Mouse (Mus musculus) bone marrow, adult 2 months (tissue): ENCODE measurements around the gene Snhg11. TPM values are rescaled to one million over a fixed set of nuclear protein-coding genes. Genes with fewer than 3 reads are reported as not detected.

Experiments
- H3K27ac ChIP-seq: fragments of 200-500 bp; 2 replicates; pipeline ENCODE4 v1.5.1; 2012; ENCODE audit warnings: low read depth, mild to moderate bottlenecking, control low read depth, inconsistent platforms, low read length; ENCODE audit not compliant: control insufficient read depth, poor library complexity, insufficient read depth
- H3K4me1 ChIP-seq: fragments of 200-500 bp; 2 replicates; pipeline ENCODE4 v1.6.1; 2011; ENCODE audit warnings: low read length; ENCODE audit not compliant: control insufficient read depth, insufficient read depth
- H3K4me3 ChIP-seq: fragments of 200-500 bp; replicated peaks from 2 replicates; pipeline ENCODE3; 2011; ENCODE audit warnings: mild to moderate bottlenecking, low read depth, low read length, control low read depth; ENCODE audit not compliant: control insufficient read depth
- CTCF ChIP-seq: fragments of 200-500 bp; IDR thresholded peaks from 2 replicates; pipeline ENCODE4 v1.5.1; 2011; ENCODE audit warnings: low read length, control low read depth; ENCODE audit not compliant: control insufficient read depth, insufficient read depth
- POLR2A ChIP-seq: fragments of 200-500 bp; IDR thresholded peaks from 2 replicates; pipeline ENCODE4 v1.6.1; 2011; ENCODE audit warnings: low read depth, mild to moderate bottlenecking, control low read depth, low read length, borderline replicate concordance; ENCODE audit not compliant: control insufficient read depth
- WGBS: fragments of 180-500 bp; shearing (Covaris S2); methylation state at CpG from one replicate; pipeline ENCODE4 v1.1.7; 2018; 5-methylcytosine and 5-hydroxymethylcytosine counted together
- polyA plus RNA-seq: library from polyadenylated mRNA; stranded (reverse); fragments of >200 nt; gene quantifications from 2 replicates; pipeline ENCODE4 v1.2.4, GENCODE M21; 2011; ENCODE audit warnings: low replicate concordance; ENCODE audit not compliant: missing spikeins, insufficient read depth, insufficient read length

Snhg11 gene
- polyA plus RNA-seq: 0.65 and 2.6 TPM in 2 replicates

DNA sequence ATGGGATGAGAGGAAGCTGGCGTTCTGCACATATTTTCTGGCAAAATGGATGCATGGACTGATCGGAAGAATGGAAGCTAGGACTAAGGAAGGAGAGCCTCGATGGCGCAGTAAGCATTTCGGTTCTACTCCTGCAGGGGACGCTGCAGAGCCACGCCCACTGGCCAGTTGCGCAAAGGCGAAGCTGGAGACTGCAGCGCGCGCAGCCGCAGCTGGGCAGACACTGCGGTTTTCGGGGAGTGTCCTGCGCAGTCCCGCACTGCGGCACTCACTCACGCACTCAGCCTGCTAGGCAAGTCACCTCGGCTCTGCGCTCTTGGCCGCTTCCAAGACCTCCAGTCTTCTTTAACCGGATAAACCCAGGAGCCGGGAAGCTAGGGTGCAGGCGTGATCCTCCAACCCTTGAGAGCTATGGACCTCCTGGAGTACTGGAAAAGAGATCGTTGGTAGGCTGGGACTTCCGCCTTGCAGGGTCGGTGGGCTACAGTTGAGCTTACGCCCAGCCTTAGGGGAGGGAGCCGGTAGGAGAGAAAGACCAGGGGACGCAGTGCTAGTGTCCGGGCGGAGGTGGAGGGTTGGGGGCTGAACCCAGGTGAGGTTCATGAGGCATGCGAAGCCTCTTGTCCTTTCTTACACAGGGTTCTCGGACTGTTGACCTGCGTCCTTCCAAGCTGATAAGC lies at the start of gene Snhg11:
Gene Snhg11 (plus strand): TSS at position 196 of the 680 bp plus-strand sequence.
- H3K4me3 ChIP-seq: no peak within 1 kb of the TSS
- H3K4me1 ChIP-seq: no peaks in the 10 kb centered on the region
- WGBS: 11% methylated on average over 36 of the region's 36 CpGs
- TF ChIP-seq POLR2A (no peak), CTCF (peak; percentile 27; the same call in 1 of the 2 replicates)
- no peak within 1 kb of the TSS for H3K27ac ChIP-seq

DNA sequence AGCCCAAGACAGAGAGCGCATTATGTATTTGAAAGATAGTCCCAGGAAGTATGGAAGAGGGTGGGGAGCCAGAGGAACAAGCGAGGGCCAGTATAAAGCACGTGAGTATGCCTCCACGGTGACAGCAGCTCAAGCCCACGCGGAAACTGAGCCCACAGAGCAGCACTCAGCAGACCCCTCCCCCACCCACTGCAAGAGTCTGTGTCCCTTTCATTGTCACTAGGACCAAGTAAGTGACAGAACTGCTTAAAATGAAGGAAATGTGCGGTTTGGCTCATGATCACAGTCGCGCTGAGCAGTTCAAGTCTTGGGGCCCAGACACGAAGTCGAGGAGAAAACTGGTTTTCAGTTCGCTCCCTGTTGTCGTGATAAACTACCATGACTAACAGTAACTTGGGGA lies 41.1 kb upstream of the Snhg11 start:
- 79% methylated on average over 13 of the region's 13 CpGs for WGBS
- TF ChIP-seq POLR2A: no peak
- TF ChIP-seq CTCF: no peak
- Histone ChIP-seq H3K4me1 (no peaks in the 10 kb centered on the region), H3K27ac (no peak overlapping the region), H3K4me3 (no peak overlapping the region)

DNA sequence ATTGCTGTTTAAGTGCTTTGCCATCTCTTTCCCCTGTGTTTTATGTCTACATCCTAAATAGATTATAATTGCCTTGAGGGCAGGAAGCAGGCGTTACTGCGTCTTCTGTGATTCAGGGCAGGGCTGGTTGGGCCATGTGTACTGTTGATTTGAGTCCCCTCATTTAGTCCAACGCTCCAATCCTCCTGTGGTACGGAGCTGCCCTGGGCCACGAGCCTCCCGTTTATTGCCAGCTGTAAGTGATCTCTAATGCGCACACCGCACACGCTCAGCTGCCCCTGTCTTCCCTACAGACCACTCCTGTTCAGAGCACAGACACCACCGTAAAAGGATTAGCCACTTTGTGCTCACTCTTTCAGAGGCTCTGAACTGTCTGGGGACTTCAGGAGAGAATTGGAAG lies 37.7 kb upstream of the Snhg11 start:
- TF ChIP-seq CTCF: no peak
- TF ChIP-seq POLR2A: no peak
- Histone ChIP-seq H3K27ac (no peak overlapping the region), H3K4me3 (no peak overlapping the region), H3K4me1 (peaks cover 2% of the 10 kb centered on the region)
- WGBS: 84% methylated on average over 10 of the region's 10 CpGs

DNA sequence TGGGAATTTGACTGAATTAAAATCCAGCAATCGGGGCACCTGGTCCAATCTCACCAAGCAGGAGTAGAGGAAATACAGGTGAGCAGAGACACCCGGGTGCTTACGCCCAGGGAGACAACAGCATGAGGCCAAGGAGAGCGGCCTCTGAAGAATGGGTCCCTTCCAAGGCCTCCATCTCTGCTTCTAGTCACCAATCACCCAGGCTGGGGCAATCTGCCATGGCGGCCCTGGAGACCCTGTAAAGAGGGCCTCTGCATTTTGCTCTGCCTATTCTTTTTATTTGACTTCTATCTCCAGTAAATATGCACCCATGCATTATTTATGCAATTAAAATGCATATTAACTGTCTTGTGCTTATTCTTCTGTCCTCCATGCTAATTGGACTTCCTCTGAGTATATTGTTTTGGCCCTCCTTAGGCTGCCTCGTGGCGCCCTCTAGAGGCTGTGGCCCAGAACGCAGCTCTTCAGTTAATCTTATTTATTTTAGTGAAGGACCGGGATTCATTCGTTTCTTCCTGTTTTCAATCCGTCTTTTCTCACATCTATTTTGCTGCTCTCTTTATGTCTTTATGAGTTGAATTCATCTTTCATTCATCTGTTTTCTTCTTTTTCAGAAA lies 35.4 kb upstream of the Snhg11 start:
- 35% methylated on average over 11 of the region's 11 CpGs for WGBS
- H3K4me1 ChIP-seq: peaks cover 4% of the 10 kb centered on the region
- TF ChIP-seq CTCF (peak; percentile 81), POLR2A (no peak)

DNA sequence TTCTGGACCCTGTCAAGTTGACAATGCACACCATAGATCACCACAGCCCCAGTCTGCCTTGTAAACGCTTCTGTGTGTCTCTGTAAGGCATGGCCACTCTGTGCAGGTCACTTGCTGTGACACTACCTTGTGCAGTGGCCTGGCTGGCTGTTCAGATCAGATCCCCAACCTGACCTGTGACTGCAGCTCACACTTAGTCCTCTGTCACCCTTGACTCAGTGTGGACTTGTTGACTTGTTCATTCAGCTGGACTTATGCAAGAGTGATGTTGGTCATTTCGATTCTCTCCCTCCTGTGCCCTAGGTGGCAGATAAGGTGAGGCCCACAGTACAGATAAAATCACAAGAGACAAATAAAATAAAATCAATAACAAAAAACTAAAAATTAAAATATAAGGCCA lies 34.1 kb upstream of the Snhg11 start:
- H3K27ac ChIP-seq: no peak overlapping the region
- H3K4me3 ChIP-seq: no peak overlapping the region
- H3K4me1 ChIP-seq: peaks cover 4% of the 10 kb centered on the region
- 52% methylated on average over 2 of the region's 2 CpGs for WGBS
- TF ChIP-seq CTCF (no peak), POLR2A (no peak)

More for the DNA sequence above, 35.4 kb upstream of the Snhg11 start:
- H3K4me3 ChIP-seq: no peak overlapping the region
- no peak overlapping the region for H3K27ac ChIP-seq

DNA sequence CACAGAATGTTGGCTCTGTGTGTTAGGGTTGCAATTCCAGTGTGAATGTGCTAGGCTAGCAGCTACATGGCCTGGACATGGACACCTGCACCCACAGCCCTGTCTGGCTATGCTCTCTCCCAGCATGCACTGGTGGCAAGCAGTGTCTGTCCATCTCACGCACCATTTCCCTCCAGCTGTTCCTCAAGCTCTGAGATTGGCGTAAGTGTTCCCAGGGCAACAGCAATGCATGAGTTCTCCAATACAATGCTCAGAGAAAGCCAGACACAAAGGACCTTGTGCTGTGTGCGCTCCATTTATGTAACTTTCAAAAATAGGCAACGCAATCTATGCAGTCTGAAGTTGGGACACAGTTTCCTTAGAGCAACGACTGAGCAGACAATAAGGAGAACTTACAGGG lies 31.9 kb upstream of the Snhg11 start:
- 42% methylated on average over 5 of the region's 5 CpGs for WGBS

DNA sequence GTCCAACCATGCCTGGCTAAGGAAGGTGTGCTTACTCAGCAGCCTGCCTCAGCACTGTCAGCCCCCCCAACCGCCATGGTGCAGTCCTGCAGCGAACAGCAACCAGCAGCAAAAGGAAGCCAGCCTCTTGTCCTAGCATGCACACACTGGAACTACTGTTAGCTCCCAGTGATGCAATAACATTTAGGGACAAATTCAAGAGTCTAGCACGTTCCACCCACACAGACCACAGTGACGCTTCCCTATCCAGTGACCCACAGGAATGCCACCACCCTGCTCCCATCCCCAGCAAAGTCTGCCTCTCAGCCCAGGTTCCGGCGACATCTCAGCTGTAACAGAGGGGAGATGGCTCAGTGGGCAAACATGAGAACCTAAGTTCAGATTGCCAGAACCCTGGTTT lies 29.0 kb upstream of the Snhg11 start:
- no peak overlapping the region for H3K4me3 ChIP-seq
- no peak for TF ChIP-seq CTCF
- no peak for TF ChIP-seq POLR2A
- no peak overlapping the region for H3K27ac ChIP-seq
- peaks cover 2% of the 10 kb centered on the region; the same call in 1 of the 2 replicates for H3K4me1 ChIP-seq
- WGBS: 51% methylated on average over 6 of the region's 6 CpGs

More for the DNA sequence above, 31.9 kb upstream of the Snhg11 start:
- TF ChIP-seq POLR2A: no peak
- TF ChIP-seq CTCF: no peak
- Histone ChIP-seq H3K4me1 (peaks cover 4% of the 10 kb centered on the region), H3K27ac (no peak overlapping the region), H3K4me3 (no peak overlapping the region)

DNA sequence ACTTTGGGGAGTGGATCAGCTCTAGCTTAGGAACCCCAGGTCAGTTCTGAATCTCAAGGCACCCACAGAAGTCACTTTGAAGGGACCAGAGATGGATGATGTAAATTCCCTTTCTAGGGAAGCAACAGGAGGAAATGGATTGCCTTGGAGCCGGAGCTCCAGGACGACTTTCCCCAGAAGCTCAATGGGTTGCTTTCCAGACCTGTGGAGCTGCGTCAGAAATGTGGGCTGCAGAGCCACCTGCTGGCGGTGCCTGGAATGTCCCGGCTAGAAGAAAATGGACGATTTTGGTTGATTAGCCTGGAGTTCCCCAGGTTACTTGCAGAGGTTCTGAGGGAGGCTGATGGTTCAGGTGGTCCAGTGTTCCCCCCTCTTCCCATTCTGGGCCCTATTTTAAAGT lies 27.6 kb upstream of the Snhg11 start:
- H3K4me3 ChIP-seq: no peak overlapping the region
- under 1% methylated on average over 6 of the region's 6 CpGs for whole genome bisulfite sequencing
- H3K27ac ChIP-seq: no peak overlapping the region
- H3K4me1 ChIP-seq: peaks cover 2% of the 10 kb centered on the region; the same call in 1 of the 2 replicates
- TF ChIP-seq CTCF: peak; percentile 89
- TF ChIP-seq POLR2A: no peak
